Mouse (Mus musculus) testis, adult 2 months (tissue): Measurements from ENCODE around the gene 1700007K13Rik. TPM values are rescaled to one million over a fixed set of nuclear protein-coding genes. Genes with fewer than 3 reads are reported as not detected.
A peak's percentile ranks its signal among the peaks of the same experiment; 100 is the strongest.

Experiments
- H3K27ac ChIP-seq: fragments of 200-500 bp; 2 replicates; pipeline ENCODE4 v1.5.1; 2012; ENCODE audit warnings: low read depth, low read length; ENCODE audit not compliant: control insufficient read depth, insufficient read depth
- H3K27me3 ChIP-seq: fragments of 200-500 bp; 2 replicates; pipeline ENCODE4 v1.6.1; 2012; ENCODE audit warnings: mild to moderate bottlenecking, low read length, moderate library complexity; ENCODE audit not compliant: control insufficient read depth, insufficient read depth
- H3K36me3 ChIP-seq: fragments of 200-500 bp; 2 replicates; pipeline ENCODE4 v1.6.1; 2012; ENCODE audit warnings: mild to moderate bottlenecking, low read length; ENCODE audit not compliant: control insufficient read depth, insufficient read depth
- H3K4me1 ChIP-seq: fragments of 200-500 bp; 2 replicates; pipeline ENCODE4 v1.6.1; 2012; ENCODE audit warnings: low read length; ENCODE audit not compliant: control insufficient read depth, insufficient read depth
- H3K4me3 ChIP-seq: fragments of 200-500 bp; 2 replicates; pipeline ENCODE4 v1.5.1; 2012; ENCODE audit warnings: low read depth, mild to moderate bottlenecking, low read length, moderate library complexity, mixed read lengths; ENCODE audit not compliant: control insufficient read depth
- CTCF ChIP-seq: fragments of 200-500 bp; IDR thresholded peaks from 2 replicates; pipeline ENCODE4 v1.5.1; 2012; ENCODE audit warnings: low read depth, mild to moderate bottlenecking, inconsistent platforms, low read length, moderate library complexity; ENCODE audit not compliant: control insufficient read depth, insufficient read depth, insufficient replicate concordance
- POLR2A ChIP-seq: fragments of 200-500 bp; IDR thresholded peaks from 2 replicates; pipeline ENCODE4 v1.6.1; 2012; ENCODE audit warnings: low read depth, mild to moderate bottlenecking, inconsistent platforms, low read length, moderate library complexity; ENCODE audit not compliant: control insufficient read depth
- polyA plus RNA-seq: library from polyadenylated mRNA; depleted of rRNA; stranded (reverse); fragments of >200 nt; gene quantifications from 2 replicates; pipeline ENCODE4 v1.2.3, GENCODE M21; 2012

1700007K13Rik gene
- polyA plus RNA-seq, 1 experiment, result 49.9 TPM

GRCm38 (mm10) chr2:28432811-28433210, 33.3 kb downstream of the 1700007K13Rik start:
- Histone ChIP-seq H3K4me1 (no peaks in the 10 kb centered on the region; the same call in 1 of the 2 replicates), H3K27ac (no peak overlapping the region; the same call in 1 of the 2 replicates), H3K36me3 (no peaks in the 10 kb centered on the region), H3K27me3 (no peaks in the 10 kb centered on the region), H3K4me3 (no peak overlapping the region)
- no peak for TF ChIP-seq CTCF
- TF ChIP-seq POLR2A, result no peak

- Histone ChIP-seq H3K27me3 (no peaks in the 10 kb centered on the region), H3K4me3 (no peak overlapping the region), H3K27ac (no peak overlapping the region), H3K4me1 (no peaks in the 10 kb centered on the region; the same call in 1 of the 2 replicates), H3K36me3 (no peaks in the 10 kb centered on the region)
- TF ChIP-seq POLR2A (no peak), CTCF (no peak)
Measured at GRCm38 (mm10) chr2:28430846-28431245, 35.3 kb downstream of the 1700007K13Rik start.

- no peak for TF ChIP-seq CTCF
- TF ChIP-seq POLR2A, result no peak
- H3K27me3 ChIP-seq, result no peaks in the 10 kb centered on the region
- H3K4me3 ChIP-seq, result no peak overlapping the region
Measured at GRCm38 (mm10) chr2:28427226-28427625, 38.9 kb downstream of the 1700007K13Rik start.

GRCm38 (mm10) chr2:28423167-28423566, 43.0 kb downstream of the 1700007K13Rik start:
- no peaks in the 10 kb centered on the region for H3K4me1 ChIP-seq
- H3K36me3 ChIP-seq, result no peaks in the 10 kb centered on the region
- peak; percentile 39; the same call in 1 of the 2 replicates for TF ChIP-seq CTCF
- TF ChIP-seq POLR2A, result no peak
- H3K27me3 ChIP-seq, result no peaks in the 10 kb centered on the region
- no peak overlapping the region for H3K4me3 ChIP-seq
- no peak overlapping the region for H3K27ac ChIP-seq

More at GRCm38 (mm10) chr2:28427226-28427625, 38.9 kb downstream of the 1700007K13Rik start:
- Histone ChIP-seq H3K36me3 (no peaks in the 10 kb centered on the region), H3K27ac (no peak overlapping the region), H3K4me1 (no peaks in the 10 kb centered on the region)

GRCm38 (mm10) chr2:28419898-28420297, 46.2 kb downstream of the 1700007K13Rik start:
- peak; percentile 84 for TF ChIP-seq CTCF
- TF ChIP-seq POLR2A, result no peak
- H3K27ac ChIP-seq, result no peak overlapping the region

GRCm38 (mm10) chr2:28418034-28418433, 48.1 kb downstream of the 1700007K13Rik start:
- H3K27me3 ChIP-seq, result no peaks in the 10 kb centered on the region
- peaks cover 7% of the 10 kb centered on the region for H3K4me1 ChIP-seq
- H3K4me3 ChIP-seq, result no peak overlapping the region
- H3K36me3 ChIP-seq, result no peaks in the 10 kb centered on the region
- peak; percentile 82 for TF ChIP-seq CTCF
- TF ChIP-seq POLR2A, result no peak
- no peak overlapping the region for H3K27ac ChIP-seq

More at GRCm38 (mm10) chr2:28419898-28420297, 46.2 kb downstream of the 1700007K13Rik start:
- no peak overlapping the region for H3K4me3 ChIP-seq
- peaks cover 7% of the 10 kb centered on the region for H3K4me1 ChIP-seq
- H3K36me3 ChIP-seq, result no peaks in the 10 kb centered on the region
- no peaks in the 10 kb centered on the region for H3K27me3 ChIP-seq

GRCm38 (mm10) chr2:28416511-28416910, 49.6 kb downstream of the 1700007K13Rik start:
- Histone ChIP-seq H3K36me3 (no peaks in the 10 kb centered on the region), H3K27me3 (no peaks in the 10 kb centered on the region), H3K4me1 (peaks cover 7% of the 10 kb centered on the region), H3K4me3 (no peak overlapping the region), H3K27ac (no peak overlapping the region)
- TF ChIP-seq POLR2A (no peak), CTCF (no peak)

- Histone ChIP-seq H3K36me3 (no peaks in the 10 kb centered on the region), H3K4me3 (no peak overlapping the region), H3K4me1 (peaks cover 7% of the 10 kb centered on the region), H3K27me3 (no peaks in the 10 kb centered on the region), H3K27ac (no peak overlapping the region)
- no peak for TF ChIP-seq CTCF
- no peak for TF ChIP-seq POLR2A
Measured at GRCm38 (mm10) chr2:28415387-28416024, 50.6 kb downstream of the 1700007K13Rik start.
